Mouse (Mus musculus) small intestine, adult 2 months (tissue): ENCODE results near the gene Mrps34. TPM values are rescaled to one million over a fixed set of nuclear protein-coding genes. Genes with fewer than 3 reads are reported as not detected.

ENCODE experiments used
- H3K27ac ChIP-seq: fragments of 200-500 bp; 2 replicates; pipeline ENCODE4 v1.5.1; 2012; ENCODE audit warnings: low read depth, low read length, control low read depth, inconsistent platforms; ENCODE audit not compliant: insufficient read depth
- H3K27me3 ChIP-seq: fragments of 200-500 bp; 2 replicates; pipeline ENCODE4 v1.6.1; 2012; ENCODE audit warnings: mild to moderate bottlenecking, moderate library complexity, low read length, inconsistent platforms; ENCODE audit not compliant: control insufficient read depth, insufficient read depth
- H3K36me3 ChIP-seq: fragments of 200-500 bp; 2 replicates; pipeline ENCODE4 v1.6.1; 2012; ENCODE audit warnings: mild to moderate bottlenecking, low read length, control low read depth, inconsistent platforms; ENCODE audit not compliant: control insufficient read depth, insufficient read depth
- H3K4me1 ChIP-seq: fragments of 200-500 bp; 2 replicates; pipeline ENCODE4 v1.6.1; 2012; ENCODE audit warnings: low read length, inconsistent platforms, mixed read lengths; ENCODE audit not compliant: control insufficient read depth, insufficient read depth, insufficient read length
- H3K4me3 ChIP-seq: fragments of 200-500 bp; 2 replicates; pipeline ENCODE4 v1.5.1; 2012; ENCODE audit warnings: low read depth, mild to moderate bottlenecking, control low read depth, inconsistent platforms, low read length, moderate library complexity
- CTCF ChIP-seq: fragments of 200-500 bp; IDR thresholded peaks from 2 replicates; pipeline ENCODE4 v1.5.1; 2012; ENCODE audit warnings: low read depth, mild to moderate bottlenecking, control low read depth, inconsistent platforms, low read length, moderate library complexity, mixed read lengths; ENCODE audit not compliant: insufficient replicate concordance, insufficient read length; ENCODE audit errors: extremely low read depth
- POLR2A ChIP-seq: fragments of 200-500 bp; IDR thresholded peaks from 2 replicates; pipeline ENCODE4 v1.6.1; 2012; ENCODE audit warnings: low read depth, mild to moderate bottlenecking, control low read depth, inconsistent platforms, low read length, moderate library complexity
- WGBS: fragments of 180-500 bp; shearing (Covaris S2); methylation state at CpG from one replicate; pipeline ENCODE4 v1.1.7; 2018; 5-methylcytosine and 5-hydroxymethylcytosine counted together
- polyA plus RNA-seq: library from polyadenylated mRNA; depleted of rRNA; stranded (reverse); fragments of >200 nt; gene quantifications from 2 replicates; pipeline ENCODE4 v1.2.3, GENCODE M21; 2012

Mrps34 gene
- polyA plus RNA-seq, 1 experiment = 319 TPM

- no peak overlapping the region for H3K27ac ChIP-seq
- H3K36me3 ChIP-seq = peaks cover 34% of the 10 kb centered on the region
- 56% methylated on average over 10 of the region's 10 CpGs for WGBS
- TF ChIP-seq POLR2A (no peak), CTCF (no peak)
- peak overlapping the region; percentile 96 for H3K4me3 ChIP-seq
- no peaks in the 10 kb centered on the region for H3K27me3 ChIP-seq
- H3K4me1 ChIP-seq = peaks cover 7% of the 10 kb centered on the region; the same call in 1 of the 2 replicates
These were observed 43.4 kb upstream of the Mrps34 start for GRCm38 (mm10) chr17:24851381-24852125.

- Histone ChIP-seq H3K27me3 (no peaks in the 10 kb centered on the region), H3K4me1 (peaks cover 5% of the 10 kb centered on the region; the same call in 1 of the 2 replicates), H3K36me3 (peaks cover 61% of the 10 kb centered on the region), H3K4me3 (no peak overlapping the region), H3K27ac (no peak overlapping the region)
- no peak for TF ChIP-seq CTCF
- TF ChIP-seq POLR2A = no peak
- WGBS = 88% methylated on average over 3 of the region's 3 CpGs
These were observed 39.0 kb upstream of the Mrps34 start for GRCm38 (mm10) chr17:24855838-24856464.

- H3K4me1 ChIP-seq = peaks cover 3% of the 10 kb centered on the region; the same call in 1 of the 2 replicates
- peaks cover 67% of the 10 kb centered on the region for H3K36me3 ChIP-seq
- H3K4me3 ChIP-seq = no peak overlapping the region
- TF ChIP-seq POLR2A (no peak), CTCF (no peak)
- no peaks in the 10 kb centered on the region for H3K27me3 ChIP-seq
- no peak overlapping the region for H3K27ac ChIP-seq
- 92% methylated on average over 13 of the region's 13 CpGs for WGBS
These were observed 38.3 kb upstream of the Mrps34 start for GRCm38 (mm10) chr17:24856589-24856988.

GRCm38 (mm10) chr17:24857831-24858470 is 37.0 kb upstream of the Mrps34 start:
- no peak for TF ChIP-seq POLR2A
- no peak for TF ChIP-seq CTCF
- peaks cover 70% of the 10 kb centered on the region for H3K36me3 ChIP-seq
- H3K27me3 ChIP-seq = no peaks in the 10 kb centered on the region
- whole genome bisulfite sequencing = 81% methylated on average over 8 of the region's 8 CpGs
- H3K4me3 ChIP-seq = no peak overlapping the region
- no peak overlapping the region for H3K27ac ChIP-seq
- no peaks in the 10 kb centered on the region for H3K4me1 ChIP-seq

- TF ChIP-seq POLR2A (no peak), CTCF (no peak)
- WGBS = 86% methylated on average over 6 of the region's 6 CpGs
- peaks cover 71% of the 10 kb centered on the region for H3K36me3 ChIP-seq
- H3K4me1 ChIP-seq = no peaks in the 10 kb centered on the region
- H3K27ac ChIP-seq = no peak overlapping the region
- no peaks in the 10 kb centered on the region for H3K27me3 ChIP-seq
- no peak overlapping the region for H3K4me3 ChIP-seq
These were observed 35.9 kb upstream of the Mrps34 start for GRCm38 (mm10) chr17:24858967-24859366.

GRCm38 (mm10) chr17:24860076-24860475 is 34.8 kb upstream of the Mrps34 start:
- peaks cover 72% of the 10 kb centered on the region for H3K36me3 ChIP-seq
- no peak overlapping the region for H3K4me3 ChIP-seq
- no peaks in the 10 kb centered on the region for H3K4me1 ChIP-seq
- TF ChIP-seq POLR2A = no peak
- no peak for TF ChIP-seq CTCF
- 90% methylated on average over 8 of the region's 8 CpGs for WGBS
- H3K27me3 ChIP-seq = no peaks in the 10 kb centered on the region
- H3K27ac ChIP-seq = no peak overlapping the region

- Histone ChIP-seq H3K27ac (no peak overlapping the region), H3K4me3 (no peak overlapping the region), H3K27me3 (no peaks in the 10 kb centered on the region), H3K4me1 (no peaks in the 10 kb centered on the region), H3K36me3 (peaks cover 66% of the 10 kb centered on the region)
- 99% methylated on average over 3 of the region's 3 CpGs for WGBS
- TF ChIP-seq CTCF (no peak), POLR2A (no peak)
These were observed 33.1 kb upstream of the Mrps34 start for GRCm38 (mm10) chr17:24861785-24862184.
